Mouse (Mus musculus) neural tube, embryonic 12.5 days (tissue): ENCODE results near the gene Grid2ip. TPM values are rescaled to one million over a fixed set of nuclear protein-coding genes. Genes with fewer than 3 reads are reported as not detected.

Source experiments
- ATAC-seq: fragments of 200-750 bp; cut with Nextera tagmentation; 2 replicates; pipeline ENCODE4 v1.8.0; 2017; ENCODE audit warnings: low read depth, mild to moderate bottlenecking, moderate TSS enrichment, moderate library complexity; ENCODE audit not compliant: low FRiP score
- H3K27ac ChIP-seq: fragments of 300-500 bp; sonication (generic); 2 replicates; pipeline ENCODE4 v1.5.1; 2016
- H3K27me3 ChIP-seq: fragments of 300-500 bp; sonication (generic); replicated peaks from 2 replicates; pipeline ENCODE4 v1.6.1; 2016; ENCODE audit warnings: mild to moderate bottlenecking
- H3K36me3 ChIP-seq: fragments of 300-500 bp; sonication (generic); 2 replicates; pipeline ENCODE4 v1.6.1; 2016; ENCODE audit warnings: mild to moderate bottlenecking
- H3K4me1 ChIP-seq: fragments of 300-500 bp; sonication (generic); 2 replicates; pipeline ENCODE4 v1.6.1; 2016
- H3K4me2 ChIP-seq: fragments of 300-500 bp; sonication (generic); replicated peaks from 2 replicates; pipeline ENCODE4 v1.6.1; 2016; ENCODE audit warnings: mild to moderate bottlenecking
- H3K4me3 ChIP-seq: fragments of 300-500 bp; sonication (generic); 2 replicates; pipeline ENCODE4 v1.5.1; 2016
- H3K9ac ChIP-seq: fragments of 300-500 bp; sonication (generic); 2 replicates; pipeline ENCODE4 v1.6.1; 2016; ENCODE audit warnings: mild to moderate bottlenecking
- H3K9me3 ChIP-seq: fragments of 300-500 bp; sonication (generic); 2 replicates; pipeline ENCODE4 v1.6.1; 2016; ENCODE audit warnings: mild to moderate bottlenecking
- WGBS: fragments of 180-500 bp; shearing (Covaris S2); methylation state at CpG from one replicate; pipeline ENCODE4 v1.1.7; 2016; 5-methylcytosine and 5-hydroxymethylcytosine counted together
- polyA plus RNA-seq: library from polyadenylated mRNA; unstranded; fragments of >200 nt; fragmentation: Nextera tagmentation; extraction: Ambion mirVana; gene quantifications from 2 replicates; pipeline ENCODE4 v1.2.1, GENCODE M21; 2016

Gene Grid2ip
- polyA plus RNA-seq, 1 experiment from 2014 or later = 0.19 TPM

DNA sequence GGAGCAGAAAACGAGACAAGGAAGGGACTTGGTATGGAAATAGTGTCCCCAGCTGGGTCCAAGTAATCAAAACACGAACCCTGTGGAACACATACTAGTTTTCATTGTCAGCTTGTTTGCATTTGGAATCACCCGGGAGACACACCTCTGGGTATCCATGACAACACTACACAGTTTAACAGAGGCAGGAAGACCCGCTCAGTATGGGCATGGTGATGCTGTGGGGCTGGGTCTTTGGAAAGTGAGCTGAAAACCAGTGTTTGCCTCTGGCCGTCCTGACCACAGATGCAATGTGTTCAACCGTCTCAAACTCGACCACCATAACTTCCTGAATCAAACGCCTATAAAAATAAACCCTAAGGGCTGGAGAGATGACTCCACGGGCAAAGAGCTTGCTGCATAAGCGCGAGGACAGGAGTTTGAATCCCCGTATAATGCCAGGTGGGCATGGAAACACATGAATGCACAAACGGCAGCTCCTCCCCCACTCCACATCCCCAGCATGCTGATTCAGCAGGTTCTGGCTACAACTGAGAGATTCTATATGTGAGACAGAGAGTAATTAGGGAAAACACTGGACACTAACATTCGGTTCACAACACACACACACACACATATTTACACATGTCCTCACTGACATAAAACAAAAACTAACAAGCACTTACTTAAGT is 22.6 kb upstream of the Grid2ip start:
- H3K27ac ChIP-seq = no peak overlapping the region
- H3K36me3 ChIP-seq = no peaks in the 10 kb centered on the region
- no peaks in the 10 kb centered on the region for H3K9me3 ChIP-seq
- 75% methylated on average over 14 of the region's 14 CpGs for WGBS
- H3K9ac ChIP-seq = no peak overlapping the region
- no peak for ATAC-seq
- H3K4me1 ChIP-seq = peaks cover 8% of the 10 kb centered on the region
- H3K27me3 ChIP-seq = no peaks in the 10 kb centered on the region
- no peak overlapping the region for H3K4me3 ChIP-seq
- no peak overlapping the region for H3K4me2 ChIP-seq

DNA sequence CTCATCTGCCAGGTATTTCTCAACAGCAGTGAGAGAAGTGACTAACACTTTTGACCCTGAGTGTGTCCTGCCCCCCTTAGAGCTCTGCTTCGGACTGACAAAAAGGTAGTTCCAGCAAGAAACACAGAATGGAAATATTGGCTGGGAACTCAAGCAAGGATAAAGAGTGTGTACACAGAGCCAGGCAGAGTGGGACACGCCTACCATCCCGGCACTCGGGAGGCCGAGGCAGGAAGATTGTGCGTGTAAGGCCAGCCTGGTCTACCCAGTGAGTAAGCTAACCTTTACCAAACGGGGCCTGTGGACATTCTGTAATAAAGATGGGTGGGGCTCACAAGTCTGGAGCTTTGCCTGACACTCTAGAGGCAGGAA is 22.1 kb upstream of the Grid2ip start:
- Histone ChIP-seq H3K9ac (no peak overlapping the region), H3K4me1 (peaks cover 3% of the 10 kb centered on the region), H3K36me3 (no peaks in the 10 kb centered on the region), H3K9me3 (no peaks in the 10 kb centered on the region), H3K4me3 (no peak overlapping the region), H3K4me2 (no peak overlapping the region), H3K27ac (no peak overlapping the region), H3K27me3 (no peaks in the 10 kb centered on the region)
- 84% methylated on average over 7 of the region's 7 CpGs for WGBS
- no peak for ATAC-seq

DNA sequence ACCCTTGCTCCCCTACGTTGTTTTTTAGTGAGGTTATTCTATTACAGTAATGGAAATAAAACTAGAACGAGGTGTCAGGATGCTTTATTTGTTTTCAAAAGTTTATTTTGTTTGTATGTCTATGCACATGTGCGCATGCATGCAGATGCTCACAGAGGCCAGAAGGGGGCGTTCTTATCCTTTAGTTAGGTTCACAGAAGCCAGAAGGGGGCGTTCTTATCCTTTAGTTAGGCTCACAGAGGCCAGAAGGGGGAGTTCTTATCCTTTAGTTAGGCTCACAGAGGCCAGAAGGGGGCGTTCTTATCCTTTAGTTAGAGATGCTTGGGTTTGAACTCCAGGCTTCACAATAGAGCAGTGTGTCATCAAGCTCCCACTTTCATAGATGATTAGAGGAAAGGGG is 20.6 kb upstream of the Grid2ip start:
- 68% methylated on average over 6 of the region's 6 CpGs for WGBS
- Histone ChIP-seq H3K4me1 (no peaks in the 10 kb centered on the region), H3K27ac (no peak overlapping the region), H3K36me3 (no peaks in the 10 kb centered on the region), H3K9ac (no peak overlapping the region), H3K9me3 (no peaks in the 10 kb centered on the region), H3K27me3 (no peaks in the 10 kb centered on the region), H3K4me2 (no peak overlapping the region), H3K4me3 (no peak overlapping the region)
- no peak for ATAC-seq

DNA sequence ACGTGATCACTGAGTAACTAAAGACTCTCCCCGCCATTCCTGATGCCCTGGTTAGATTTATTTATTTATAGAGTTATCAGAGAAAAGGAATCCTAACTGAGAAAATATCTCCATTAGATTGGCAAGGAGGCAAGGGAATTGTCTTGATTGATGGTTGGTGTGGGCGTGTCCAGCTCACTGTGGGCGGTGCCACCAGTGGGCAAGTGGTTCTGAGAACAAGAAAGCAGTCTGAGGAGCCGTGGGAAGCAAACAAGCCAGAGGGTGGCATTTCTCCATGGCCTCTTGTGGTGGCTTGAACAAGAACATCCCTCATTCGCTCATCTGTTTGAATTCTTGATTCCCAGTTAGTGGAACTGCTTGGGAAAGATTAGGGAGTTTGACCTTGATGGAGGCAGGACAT is 17.5 kb upstream of the Grid2ip start:
- H3K27ac ChIP-seq = no peak overlapping the region
- no peak for ATAC-seq
- no peak overlapping the region for H3K4me2 ChIP-seq
- no peak overlapping the region for H3K9ac ChIP-seq
- no peak overlapping the region for H3K4me3 ChIP-seq
- H3K27me3 ChIP-seq = no peaks in the 10 kb centered on the region
- no peaks in the 10 kb centered on the region for H3K9me3 ChIP-seq
- H3K36me3 ChIP-seq = no peaks in the 10 kb centered on the region
- WGBS = 53% methylated on average over 6 of the region's 6 CpGs
- H3K4me1 ChIP-seq = no peaks in the 10 kb centered on the region

DNA sequence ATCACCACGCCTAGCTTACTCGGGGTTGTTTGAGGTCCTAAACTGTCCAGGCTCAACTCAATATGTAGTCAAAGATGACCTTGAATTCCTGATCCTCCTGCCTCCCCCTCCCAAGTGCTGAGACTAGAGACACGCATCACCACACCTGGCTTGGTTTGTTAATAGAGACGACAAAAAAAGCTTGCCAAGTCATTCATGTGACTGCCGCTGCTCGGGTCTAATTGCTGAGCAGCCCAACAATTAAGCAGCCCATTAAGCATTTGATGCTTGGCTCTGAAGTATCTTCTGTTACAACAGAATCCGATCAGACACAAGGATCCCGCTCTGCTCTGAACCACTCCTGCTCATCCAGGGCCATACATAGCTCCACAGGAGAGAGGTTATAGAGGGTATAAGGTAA is 10.8 kb upstream of the Grid2ip start:
- no peak overlapping the region for H3K4me3 ChIP-seq
- H3K27ac ChIP-seq = no peak overlapping the region
- 74% methylated on average over 8 of the region's 8 CpGs for WGBS
- H3K27me3 ChIP-seq = no peaks in the 10 kb centered on the region
- no peak overlapping the region for H3K9ac ChIP-seq
- no peaks in the 10 kb centered on the region for H3K4me1 ChIP-seq
- no peak overlapping the region for H3K4me2 ChIP-seq
- H3K9me3 ChIP-seq = peaks cover 7% of the 10 kb centered on the region; the same call in 1 of the 2 replicates
- no peaks in the 10 kb centered on the region for H3K36me3 ChIP-seq
- no peak for ATAC-seq

DNA sequence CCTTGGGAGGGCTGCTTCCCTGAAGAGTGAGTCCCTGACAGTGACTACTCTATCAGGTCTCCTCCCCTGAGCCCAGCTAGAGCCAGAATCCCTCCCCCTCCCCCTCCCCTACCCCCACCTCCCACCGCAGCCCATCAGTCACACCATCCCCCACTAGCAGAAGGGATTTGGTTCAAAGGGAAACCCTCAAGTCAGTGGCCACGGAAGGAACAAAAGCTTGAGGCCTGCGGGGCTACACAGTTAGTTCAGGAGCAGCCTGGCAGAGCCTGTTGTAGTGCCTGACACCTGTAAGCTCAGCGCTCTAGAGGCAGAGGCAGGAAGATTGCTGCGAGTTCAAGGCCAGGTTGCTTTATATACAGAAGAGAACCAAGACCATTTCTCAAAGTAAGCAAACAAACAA is 1.1 kb upstream of the Grid2ip start:
- WGBS = 36% methylated on average over 5 of the region's 5 CpGs
- no peak overlapping the region for H3K4me3 ChIP-seq
- no peaks in the 10 kb centered on the region for H3K4me1 ChIP-seq
- H3K4me2 ChIP-seq = no peak overlapping the region
- no peak overlapping the region for H3K27ac ChIP-seq
- peaks cover 9% of the 10 kb centered on the region; the same call in 1 of the 2 replicates for H3K9me3 ChIP-seq
- no peak for ATAC-seq
- H3K36me3 ChIP-seq = no peaks in the 10 kb centered on the region
- no peak overlapping the region for H3K9ac ChIP-seq
- H3K27me3 ChIP-seq = peaks cover 14% of the 10 kb centered on the region

DNA sequence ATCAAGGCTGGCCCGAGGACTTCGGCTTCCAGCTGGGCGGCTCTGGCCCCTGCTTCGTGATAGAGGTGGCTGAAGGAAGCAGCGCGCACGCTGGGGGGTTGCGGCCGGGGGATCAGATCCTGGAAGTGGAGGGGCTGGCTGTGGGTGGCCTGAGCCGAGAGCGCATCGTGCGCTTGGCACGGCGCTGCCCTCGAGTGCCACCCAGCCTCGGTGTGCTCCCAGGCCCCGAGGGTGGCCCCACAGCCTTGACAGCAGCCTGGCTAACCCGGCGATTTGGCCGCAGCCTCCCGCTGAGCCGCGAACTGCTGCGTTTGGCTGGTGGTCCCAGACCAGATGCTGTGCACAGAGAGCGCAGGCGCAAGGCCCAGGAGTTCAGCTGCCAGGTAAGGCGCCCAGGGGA is 426 bp downstream of the Grid2ip start:
- peaks cover 14% of the 10 kb centered on the region for H3K27me3 ChIP-seq
- H3K4me1 ChIP-seq = no peaks in the 10 kb centered on the region
- H3K9me3 ChIP-seq = 0 out of 2 replicates have a peak, but pooled peaks cover 5% of the 10 kb centered on the region
- 0 out of 2 replicates have a peak overlapping the region, but pooled peaks have one; percentile 21 for H3K9ac ChIP-seq
- no peak overlapping the region for H3K27ac ChIP-seq
- no peak for ATAC-seq
- 6% methylated on average over 27 of the region's 28 CpGs for WGBS
- no peaks in the 10 kb centered on the region for H3K36me3 ChIP-seq
- H3K4me2 ChIP-seq = peak overlapping the region; percentile 53
- no peak overlapping the region for H3K4me3 ChIP-seq

DNA sequence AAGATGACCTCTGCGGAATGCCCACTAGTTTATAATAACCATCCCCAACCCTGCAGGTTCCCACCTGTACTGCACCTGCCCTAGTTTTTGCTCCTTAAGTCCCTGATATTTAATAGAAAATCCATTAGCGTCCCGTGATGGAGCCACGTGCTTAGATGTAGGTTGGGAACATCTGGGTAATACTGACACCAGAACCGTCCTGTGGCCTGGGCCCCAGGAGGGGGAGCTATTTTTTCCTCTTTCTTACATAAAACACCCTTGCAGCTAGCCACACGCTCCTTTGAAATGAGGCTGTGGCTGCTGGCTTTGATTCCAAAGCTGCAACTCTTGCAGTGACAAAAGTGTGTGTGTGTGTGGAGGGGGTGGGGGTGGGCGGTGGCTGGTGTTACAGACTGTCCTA is 2.1 kb downstream of the Grid2ip start:
- peaks cover 14% of the 10 kb centered on the region for H3K27me3 ChIP-seq
- H3K9ac ChIP-seq = no peak overlapping the region
- WGBS = 35% methylated on average over 7 of the region's 7 CpGs

DNA sequence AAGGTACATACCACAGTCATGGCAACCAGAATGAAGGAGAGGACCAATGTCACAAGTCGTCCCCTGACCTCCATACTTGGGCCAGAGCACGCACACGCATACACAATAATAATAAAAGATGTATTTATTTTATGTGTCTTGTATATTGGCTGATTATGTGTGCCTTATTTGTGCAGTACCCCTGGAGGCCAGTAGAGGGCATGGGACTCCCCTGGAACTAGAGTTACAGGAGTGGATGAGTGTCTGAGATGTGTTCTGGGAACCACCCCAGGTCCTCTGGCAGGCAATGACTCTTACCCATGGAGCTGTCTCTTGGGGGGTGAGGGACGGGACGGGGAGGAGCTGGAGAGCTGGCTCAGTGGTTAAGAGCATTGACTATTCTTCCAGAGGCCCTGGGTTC is 2.9 kb downstream of the Grid2ip start:
- Histone ChIP-seq H3K4me3 (no peak overlapping the region), H3K9me3 (no peaks in the 10 kb centered on the region), H3K4me1 (peaks cover 12% of the 10 kb centered on the region), H3K27ac (no peak overlapping the region), H3K27me3 (peaks cover 20% of the 10 kb centered on the region), H3K36me3 (no peaks in the 10 kb centered on the region), H3K9ac (no peak overlapping the region), H3K4me2 (no peak overlapping the region)
- 55% methylated on average over 5 of the region's 5 CpGs for WGBS
- no peak for ATAC-seq

More for the DNA sequence above, 2.1 kb downstream of the Grid2ip start:
- no peaks in the 10 kb centered on the region for H3K9me3 ChIP-seq
- no peak overlapping the region for H3K4me2 ChIP-seq
- H3K27ac ChIP-seq = no peak overlapping the region
- no peaks in the 10 kb centered on the region for H3K36me3 ChIP-seq
- no peak for ATAC-seq
- H3K4me3 ChIP-seq = no peak overlapping the region
- peaks cover 5% of the 10 kb centered on the region for H3K4me1 ChIP-seq

DNA sequence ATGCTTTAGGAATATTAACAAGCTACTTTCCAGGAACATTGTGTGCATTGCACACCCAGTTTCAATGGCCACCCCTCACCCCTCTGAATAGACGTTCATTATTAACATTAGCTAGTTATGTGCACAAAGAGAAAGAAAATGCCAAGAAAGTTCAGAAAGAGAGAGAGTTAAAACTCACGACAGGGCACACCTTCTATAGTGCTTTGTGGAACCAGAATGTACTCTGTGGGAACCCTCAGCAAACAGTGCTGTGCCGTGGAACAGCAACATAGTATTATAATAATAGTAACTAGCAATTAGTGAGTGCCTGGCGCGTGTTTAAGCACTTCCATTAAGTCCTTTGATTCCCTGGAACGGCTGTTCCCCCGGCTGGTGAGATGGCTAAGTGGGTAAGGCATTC is 4.3 kb downstream of the Grid2ip start:
- ATAC-seq = no peak

DNA sequence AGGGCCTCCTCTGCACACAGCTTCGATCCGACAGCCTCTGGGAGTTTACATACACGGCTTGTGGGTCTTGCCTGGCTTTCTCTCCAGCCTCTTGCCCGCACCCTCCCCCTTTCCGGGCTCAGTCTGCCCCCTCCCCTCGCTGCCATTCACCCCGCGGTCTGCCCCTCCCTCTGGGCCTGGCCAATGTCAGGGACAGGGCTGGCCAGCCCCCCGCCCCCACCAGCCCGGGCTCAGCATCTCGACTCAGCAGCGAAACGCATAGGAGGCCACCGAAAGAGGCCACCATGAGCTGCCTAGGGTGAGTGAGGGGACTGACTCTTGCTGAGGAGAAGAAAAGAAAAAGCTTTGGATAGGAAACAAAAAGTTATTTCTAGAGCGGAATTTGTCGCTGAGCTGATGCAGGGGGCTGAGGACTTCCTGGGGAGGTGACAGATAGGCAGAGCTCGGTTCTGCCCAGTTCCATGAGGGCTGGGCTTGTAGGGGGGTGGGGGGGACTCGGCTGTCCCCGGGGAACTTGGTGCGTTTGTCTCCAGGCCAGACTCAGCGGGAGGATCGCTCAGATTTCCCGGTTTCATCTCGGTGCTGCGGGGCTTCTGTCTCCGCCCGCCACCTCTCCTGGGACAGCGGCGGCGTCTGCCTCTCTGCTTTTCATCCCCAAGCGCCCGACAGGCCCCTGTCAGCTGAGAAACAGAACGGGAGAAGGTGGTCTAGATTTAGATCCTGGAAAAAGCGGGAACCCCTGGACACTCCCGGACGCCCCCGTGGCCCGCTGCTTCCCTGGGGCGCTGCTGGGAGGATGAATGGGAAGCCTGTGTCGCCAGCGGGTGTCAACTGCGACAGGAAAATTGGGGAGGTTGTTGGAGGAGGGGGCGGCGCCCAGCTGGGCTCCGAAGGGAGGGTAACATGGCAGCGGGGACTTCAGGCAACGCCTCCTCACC is 6.8 kb downstream of the Grid2ip start:
- Histone ChIP-seq H3K27me3 (peaks cover 33% of the 10 kb centered on the region), H3K36me3 (no peaks in the 10 kb centered on the region), H3K4me3 (peak overlapping the region; percentile 42), H3K9me3 (no peaks in the 10 kb centered on the region), H3K9ac (peak overlapping the region; percentile 61), H3K27ac (no peak overlapping the region), H3K4me2 (peak overlapping the region; percentile 95), H3K4me1 (peaks cover 12% of the 10 kb centered on the region)
- ATAC-seq = peak; percentile 66; the same call in 1 of the 2 replicates
- under 1% methylated on average over 47 of the region's 47 CpGs for WGBS

More for the DNA sequence above, 4.3 kb downstream of the Grid2ip start:
- Histone ChIP-seq H3K27ac (no peak overlapping the region), H3K4me1 (peaks cover 12% of the 10 kb centered on the region), H3K27me3 (peaks cover 31% of the 10 kb centered on the region), H3K9ac (no peak overlapping the region), H3K4me3 (no peak overlapping the region), H3K4me2 (no peak overlapping the region), H3K36me3 (no peaks in the 10 kb centered on the region), H3K9me3 (no peaks in the 10 kb centered on the region)
- 62% methylated on average over 7 of the region's 7 CpGs for WGBS

DNA sequence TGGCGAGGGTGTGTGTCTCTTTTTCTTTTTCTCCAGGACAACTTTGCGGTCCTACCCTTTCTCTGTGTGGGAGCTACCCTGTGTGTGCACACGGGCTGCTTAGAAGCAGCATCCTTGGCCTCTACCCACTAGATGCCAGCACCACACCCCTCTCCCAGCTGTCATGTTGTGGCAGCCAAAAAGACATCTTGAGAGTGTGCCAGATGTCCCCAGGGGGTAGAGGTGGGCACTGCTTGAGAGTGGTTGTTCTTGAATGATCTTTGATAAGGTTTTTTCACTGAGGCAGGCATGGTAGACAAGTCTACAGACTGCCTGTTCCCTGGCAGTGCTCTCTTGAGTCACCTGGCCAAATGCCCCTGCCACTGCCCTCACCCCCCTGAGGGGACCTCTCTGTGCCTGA is 10.8 kb downstream of the Grid2ip start:
- Histone ChIP-seq H3K4me3 (no peak overlapping the region), H3K27me3 (peaks cover 73% of the 10 kb centered on the region), H3K9ac (no peak overlapping the region), H3K9me3 (no peaks in the 10 kb centered on the region), H3K27ac (no peak overlapping the region), H3K4me1 (peaks cover 21% of the 10 kb centered on the region), H3K36me3 (no peaks in the 10 kb centered on the region), H3K4me2 (no peak overlapping the region)
- ATAC-seq = no peak
- WGBS = 81% methylated on average over 3 of the region's 3 CpGs
